Mouse (Mus musculus): Measurements from ENCODE around the gene Olfr354. TPM values are rescaled to one million over a fixed set of nuclear protein-coding genes. Genes with fewer than 3 reads are reported as not detected.

Olfr354 gene
- total and polyA plus RNA-seq, 2 experiments from 2014 or later, result not detected

- Histone ChIP-seq H3K27ac (ENCODE audit: low read depth) (no peak within 1 kb of the TSS), H3K9me3 (replicated peaks; ENCODE audit: control insufficient read depth, low read length) (0 out of 2 replicates have a peak, but pooled peaks cover 7% of the 10 kb centered on the region), H3K4me1 (ENCODE audit: control insufficient read depth, insufficient read depth) (no peaks in the 10 kb centered on the region), H3K36me3 (replicated peaks; ENCODE audit: control insufficient read depth, insufficient read depth, low read length) (no peaks in the 10 kb centered on the region), H3K9ac (replicated peaks; ENCODE audit: low read depth, low read length) (no peak within 1 kb of the TSS), H3K4me3 (ENCODE audit: low read depth, low read length) (no peak within 1 kb of the TSS), H3K4me2 (ENCODE audit: low read depth, low read length) (no peak within 1 kb of the TSS), H3K27me3 (ENCODE audit: control insufficient read depth, insufficient read depth, low read length) (no peaks in the 10 kb centered on the region)
- ATAC-seq (ENCODE audit: insufficient read depth, low read depth), result no peak
- TF ChIP-seq EP300 (IDR thresholded peaks at IDR 0.05; ENCODE audit: low read depth), result no peak
- TF ChIP-seq CTCF (IDR thresholded peaks at IDR 0.05; ENCODE audit: low read depth), result no peak
- DNase-seq (ENCODE audit: low spot score), result no peak
- 71% methylated on average over 2 of the region's 2 CpGs for WGBS
Measured at GRCm38 (mm10) chr2:36936821-36937220, 31.3 kb downstream of the Olfr354 start, which contains the start of gene Olfr356. Olfr356 (plus strand) TSS chr2:36937121.

Other genes starting within 250 kb of the Olfr354 start
- gene Olfr346, start 219.9 kb upstream of the Olfr354 start, total RNA-seq (2014; rRNA removed; ENCODE audit: low replicate concordance), result not detected in 2 replicates
- gene Olfr346, start 219.9 kb upstream of the Olfr354 start, polyA plus RNA-seq (2015; fragmentation: Nextera tagmentation; extraction: Ambion mirVana), result not detected in 2 replicates
- not detected in 2 replicates for gene Olfr347, start 173.8 kb upstream of the Olfr354 start, total RNA-seq (2014; rRNA removed; ENCODE audit: low replicate concordance)
- not detected in 2 replicates for gene Olfr347, start 173.8 kb upstream of the Olfr354 start, polyA plus RNA-seq (2015; fragmentation: Nextera tagmentation; extraction: Ambion mirVana)
- gene Olfr348, start 121.4 kb upstream of the Olfr354 start, total RNA-seq (2014; rRNA removed; ENCODE audit: low replicate concordance), result not detected in 2 replicates
- gene Olfr348, start 121.4 kb upstream of the Olfr354 start, polyA plus RNA-seq (2015; fragmentation: Nextera tagmentation; extraction: Ambion mirVana), result not detected in 2 replicates
- gene Olfr50, start 115.1 kb upstream of the Olfr354 start, total RNA-seq (2014; rRNA removed; ENCODE audit: low replicate concordance), result not detected in 2 replicates
- gene Olfr50, start 115.1 kb upstream of the Olfr354 start, polyA plus RNA-seq (2015; fragmentation: Nextera tagmentation; extraction: Ambion mirVana), result not detected in 2 replicates
- gene Olfr3, start 88.6 kb upstream of the Olfr354 start, total RNA-seq (2014; rRNA removed; ENCODE audit: low replicate concordance), result not detected in 2 replicates
- not detected in 2 replicates for gene Olfr3, start 88.6 kb upstream of the Olfr354 start, polyA plus RNA-seq (2015; fragmentation: Nextera tagmentation; extraction: Ambion mirVana)
- gene Olfr350, start 59.4 kb upstream of the Olfr354 start, total RNA-seq (2014; rRNA removed; ENCODE audit: low replicate concordance), result not detected in 2 replicates
- gene Olfr350, start 59.4 kb upstream of the Olfr354 start, polyA plus RNA-seq (2015; fragmentation: Nextera tagmentation; extraction: Ambion mirVana), result not detected in 2 replicates
- gene Olfr351, start 43.0 kb upstream of the Olfr354 start, total RNA-seq (2014; rRNA removed; ENCODE audit: low replicate concordance), result not detected in 2 replicates
- gene Olfr351, start 43.0 kb upstream of the Olfr354 start, polyA plus RNA-seq (2015; fragmentation: Nextera tagmentation; extraction: Ambion mirVana), result not detected in 2 replicates
- not detected in 2 replicates for gene Olfr352, start 37.2 kb upstream of the Olfr354 start, total RNA-seq (2014; rRNA removed; ENCODE audit: low replicate concordance)
- gene Olfr352, start 37.2 kb upstream of the Olfr354 start, polyA plus RNA-seq (2015; fragmentation: Nextera tagmentation; extraction: Ambion mirVana), result not detected in 2 replicates
- not detected in 2 replicates for gene Olfr353, start 12.7 kb upstream of the Olfr354 start, total RNA-seq (2014; rRNA removed; ENCODE audit: low replicate concordance)
- gene Olfr353, start 12.7 kb upstream of the Olfr354 start, polyA plus RNA-seq (2015; fragmentation: Nextera tagmentation; extraction: Ambion mirVana), result not detected in 2 replicates
- gene Olfr355, start 23.2 kb downstream of the Olfr354 start, total RNA-seq (2014; rRNA removed; ENCODE audit: low replicate concordance), result not detected in 2 replicates
- not detected in 2 replicates for gene Olfr355, start 23.2 kb downstream of the Olfr354 start, polyA plus RNA-seq (2015; fragmentation: Nextera tagmentation; extraction: Ambion mirVana)
- gene Olfr356, start 31.4 kb downstream of the Olfr354 start, total RNA-seq (2014; rRNA removed; ENCODE audit: low replicate concordance), result not detected in 2 replicates
- gene Olfr356, start 31.4 kb downstream of the Olfr354 start, polyA plus RNA-seq (2015; fragmentation: Nextera tagmentation; extraction: Ambion mirVana), result not detected in 2 replicates
- not detected in 2 replicates for gene Olfr357, start 88.1 kb downstream of the Olfr354 start, total RNA-seq (2014; rRNA removed; ENCODE audit: low replicate concordance)
- not detected in 2 replicates for gene Olfr357, start 88.1 kb downstream of the Olfr354 start, polyA plus RNA-seq (2015; fragmentation: Nextera tagmentation; extraction: Ambion mirVana)
- gene Olfr358, start 103.7 kb downstream of the Olfr354 start, total RNA-seq (2014; rRNA removed; ENCODE audit: low replicate concordance), result not detected in 2 replicates
- not detected in 2 replicates for gene Olfr358, start 103.7 kb downstream of the Olfr354 start, polyA plus RNA-seq (2015; fragmentation: Nextera tagmentation; extraction: Ambion mirVana)
- not detected in 2 replicates for gene Olfr360, start 160.1 kb downstream of the Olfr354 start, total RNA-seq (2014; rRNA removed; ENCODE audit: low replicate concordance)
- not detected in 2 replicates for gene Olfr360, start 160.1 kb downstream of the Olfr354 start, polyA plus RNA-seq (2015; fragmentation: Nextera tagmentation; extraction: Ambion mirVana)
- gene Olfr361, start 183.6 kb downstream of the Olfr354 start, total RNA-seq (2014; rRNA removed; ENCODE audit: low replicate concordance), result not detected in 2 replicates
- not detected in 2 replicates for gene Olfr361, start 183.6 kb downstream of the Olfr354 start, polyA plus RNA-seq (2015; fragmentation: Nextera tagmentation; extraction: Ambion mirVana)
- gene Olfr362, start 212.2 kb downstream of the Olfr354 start, total RNA-seq (2014; rRNA removed; ENCODE audit: low replicate concordance), result not detected in 2 replicates
- not detected in 2 replicates for gene Olfr362, start 212.2 kb downstream of the Olfr354 start, polyA plus RNA-seq (2015; fragmentation: Nextera tagmentation; extraction: Ambion mirVana)
- gene Olfr364-ps1, start 233.6 kb downstream of the Olfr354 start, total RNA-seq (2014; rRNA removed; ENCODE audit: low replicate concordance), result not detected in 2 replicates
- gene Olfr364-ps1, start 233.6 kb downstream of the Olfr354 start, polyA plus RNA-seq (2015; fragmentation: Nextera tagmentation; extraction: Ambion mirVana), result not detected in 2 replicates